Mouse (Mus musculus) small intestine, adult 2 months (tissue): ENCODE measurements around the gene Cant1. TPM values are rescaled to one million over a fixed set of nuclear protein-coding genes. Genes with fewer than 3 reads are reported as not detected.

Source experiments
- H3K27ac ChIP-seq: fragments of 200-500 bp; 2 replicates; pipeline ENCODE4 v1.5.1; 2012; ENCODE audit warnings: low read depth, low read length, control low read depth, inconsistent platforms; ENCODE audit not compliant: insufficient read depth
- H3K27me3 ChIP-seq: fragments of 200-500 bp; 2 replicates; pipeline ENCODE4 v1.6.1; 2012; ENCODE audit warnings: mild to moderate bottlenecking, moderate library complexity, low read length, inconsistent platforms; ENCODE audit not compliant: control insufficient read depth, insufficient read depth
- H3K36me3 ChIP-seq: fragments of 200-500 bp; 2 replicates; pipeline ENCODE4 v1.6.1; 2012; ENCODE audit warnings: mild to moderate bottlenecking, low read length, control low read depth, inconsistent platforms; ENCODE audit not compliant: control insufficient read depth, insufficient read depth
- H3K4me1 ChIP-seq: fragments of 200-500 bp; 2 replicates; pipeline ENCODE4 v1.6.1; 2012; ENCODE audit warnings: low read length, inconsistent platforms, mixed read lengths; ENCODE audit not compliant: control insufficient read depth, insufficient read depth, insufficient read length
- H3K4me3 ChIP-seq: fragments of 200-500 bp; 2 replicates; pipeline ENCODE4 v1.5.1; 2012; ENCODE audit warnings: low read depth, mild to moderate bottlenecking, control low read depth, inconsistent platforms, low read length, moderate library complexity
- CTCF ChIP-seq: fragments of 200-500 bp; IDR thresholded peaks from 2 replicates; pipeline ENCODE4 v1.5.1; 2012; ENCODE audit warnings: low read depth, mild to moderate bottlenecking, control low read depth, inconsistent platforms, low read length, moderate library complexity, mixed read lengths; ENCODE audit not compliant: insufficient replicate concordance, insufficient read length; ENCODE audit errors: extremely low read depth
- POLR2A ChIP-seq: fragments of 200-500 bp; IDR thresholded peaks from 2 replicates; pipeline ENCODE4 v1.6.1; 2012; ENCODE audit warnings: low read depth, mild to moderate bottlenecking, control low read depth, inconsistent platforms, low read length, moderate library complexity
- WGBS: fragments of 180-500 bp; shearing (Covaris S2); methylation state at CpG from one replicate; pipeline ENCODE4 v1.1.7; 2018; 5-methylcytosine and 5-hydroxymethylcytosine counted together
- polyA plus RNA-seq: library from polyadenylated mRNA; depleted of rRNA; stranded (reverse); fragments of >200 nt; gene quantifications from 2 replicates; pipeline ENCODE4 v1.2.3, GENCODE M21; 2012; rRNA removed

The Cant1 gene
- 73.6 and 158 TPM in 2 replicates for polyA plus RNA-seq

- peaks cover 2% of the 10 kb centered on the region; the same call in 1 of the 2 replicates for H3K36me3 ChIP-seq
- TF ChIP-seq CTCF, result no peak
- peak; percentile 94 for TF ChIP-seq POLR2A
- no peaks in the 10 kb centered on the region for H3K27me3 ChIP-seq
- H3K4me1 ChIP-seq, result peaks cover 29% of the 10 kb centered on the region
- peak within 1 kb of the TSS; percentile 80 for H3K4me3 ChIP-seq
- H3K27ac ChIP-seq, result peak within 1 kb of the TSS; percentile 94
- WGBS, result under 1% methylated on average over 50 of the region's 50 CpGs
These were observed at the start of gene Cant1 for GRCm38 (mm10) chr11:118418834-118419504. TSS of gene Cant1 (minus strand) at chr11:118419086.

DNA sequence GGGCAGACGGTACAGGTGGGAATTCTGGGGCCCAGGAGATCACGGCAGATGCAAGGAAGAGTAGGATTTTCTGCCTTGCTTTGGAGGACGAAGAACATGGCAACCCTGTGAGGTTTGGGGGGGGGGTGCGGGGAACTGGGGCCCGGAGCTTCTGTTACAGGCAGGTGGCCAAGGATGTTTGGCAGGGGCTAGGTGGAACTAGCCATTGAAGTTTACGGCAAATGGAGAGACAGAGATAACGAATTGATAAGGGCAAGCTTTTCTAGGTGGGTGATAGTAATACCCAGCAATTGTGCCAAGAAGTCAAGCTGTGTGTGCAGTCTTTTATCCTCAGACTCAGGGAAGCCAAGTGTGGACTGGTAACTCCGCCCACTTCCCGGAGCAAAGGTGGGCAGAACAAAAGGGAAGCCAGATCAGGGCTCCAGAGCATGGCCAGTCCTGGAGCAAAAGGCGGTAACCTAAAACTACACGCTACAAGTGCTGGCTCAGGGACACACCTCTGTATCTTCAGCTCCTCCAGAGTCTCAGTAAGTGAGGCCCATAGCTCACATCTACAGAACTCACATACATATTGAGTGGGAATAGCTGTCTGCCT, 48.7 kb upstream of the Cant1 start:
- Histone ChIP-seq H3K4me1 (peaks cover 24% of the 10 kb centered on the region), H3K27ac (peak overlapping the region; percentile 72)

GRCm38 (mm10) chr11:118460280-118460679, 41.4 kb upstream of the Cant1 start:
- Histone ChIP-seq H3K4me1 (peaks cover 10% of the 10 kb centered on the region; the same call in 1 of the 2 replicates), H3K4me3 (no peak overlapping the region), H3K27ac (no peak overlapping the region), H3K27me3 (no peaks in the 10 kb centered on the region), H3K36me3 (no peaks in the 10 kb centered on the region)
- 80% methylated on average over 6 of the region's 6 CpGs for WGBS
- TF ChIP-seq CTCF, result peak; percentile 78; the same call in 1 of the 2 replicates
- no peak for TF ChIP-seq POLR2A

More for the DNA sequence above, 48.7 kb upstream of the Cant1 start:
- WGBS, result 22% methylated on average over 11 of the region's 11 CpGs
- TF ChIP-seq CTCF, result no peak
- no peaks in the 10 kb centered on the region for H3K27me3 ChIP-seq
- no peak overlapping the region for H3K4me3 ChIP-seq
- no peaks in the 10 kb centered on the region for H3K36me3 ChIP-seq

DNA sequence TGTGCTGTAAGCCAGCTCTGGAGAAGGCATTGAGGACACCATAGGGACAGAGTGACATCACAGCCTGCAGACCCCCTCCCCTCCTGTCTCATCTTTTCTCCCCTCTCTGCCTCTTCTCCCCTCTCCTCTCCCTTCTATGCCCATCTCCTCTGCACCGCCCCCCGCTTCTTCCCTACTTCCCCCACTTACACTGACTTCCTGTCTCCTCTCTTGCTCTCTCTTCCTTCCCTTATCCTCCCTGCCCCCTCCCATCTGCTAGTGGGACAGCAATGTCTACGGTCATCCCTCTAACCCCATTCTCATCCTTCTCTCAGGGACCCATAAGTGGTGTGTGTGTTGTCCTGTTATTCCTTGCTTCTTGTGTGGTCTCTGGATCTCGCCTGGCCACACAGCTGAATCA, 40.6 kb upstream of the Cant1 start:
- peak overlapping the region; percentile 32 for H3K27ac ChIP-seq

GRCm38 (mm10) chr11:118459051-118459450, 40.2 kb upstream of the Cant1 start:
- 23% methylated on average over 8 of the region's 8 CpGs for WGBS
- TF ChIP-seq POLR2A (no peak), CTCF (no peak)
- Histone ChIP-seq H3K4me3 (no peak overlapping the region), H3K27ac (peak overlapping the region; percentile 32), H3K36me3 (no peaks in the 10 kb centered on the region), H3K27me3 (no peaks in the 10 kb centered on the region), H3K4me1 (peaks cover 10% of the 10 kb centered on the region; the same call in 1 of the 2 replicates)

More for the DNA sequence above, 40.6 kb upstream of the Cant1 start:
- no peaks in the 10 kb centered on the region for H3K27me3 ChIP-seq
- no peaks in the 10 kb centered on the region for H3K36me3 ChIP-seq
- WGBS, result 80% methylated on average over 4 of the region's 4 CpGs
- TF ChIP-seq POLR2A (no peak), CTCF (no peak)
- H3K4me3 ChIP-seq, result no peak overlapping the region
- H3K4me1 ChIP-seq, result peaks cover 10% of the 10 kb centered on the region; the same call in 1 of the 2 replicates

GRCm38 (mm10) chr11:118456937-118457336, 38.1 kb upstream of the Cant1 start:
- TF ChIP-seq CTCF (no peak), POLR2A (no peak)
- no peaks in the 10 kb centered on the region for H3K27me3 ChIP-seq
- H3K36me3 ChIP-seq, result no peaks in the 10 kb centered on the region
- no peak overlapping the region for H3K27ac ChIP-seq
- peaks cover 10% of the 10 kb centered on the region; the same call in 1 of the 2 replicates for H3K4me1 ChIP-seq
- no peak overlapping the region for H3K4me3 ChIP-seq
- WGBS, result 84% methylated on average over 11 of the region's 11 CpGs

DNA sequence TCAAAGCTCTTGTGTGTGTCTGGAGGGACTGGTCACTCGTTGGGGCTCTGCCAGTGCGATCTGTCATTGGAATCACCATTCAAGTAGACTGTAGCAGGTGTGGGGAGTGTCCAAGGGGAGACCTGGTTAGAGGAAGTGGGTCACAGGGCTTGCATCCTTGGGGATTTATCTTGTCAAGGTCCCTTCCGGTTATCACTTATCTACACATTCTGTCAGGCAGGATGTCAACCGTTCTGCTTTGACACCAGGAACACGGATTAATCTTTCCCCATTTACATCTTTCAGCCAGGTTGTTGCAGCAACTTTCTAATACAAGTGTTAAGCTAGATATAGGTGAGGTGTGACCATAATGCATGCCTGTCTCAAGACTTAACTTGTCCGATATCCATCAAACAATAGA, 36.9 kb upstream of the Cant1 start:
- H3K36me3 ChIP-seq, result no peaks in the 10 kb centered on the region
- peaks cover 11% of the 10 kb centered on the region for H3K4me1 ChIP-seq
- WGBS, result 81% methylated on average over 6 of the region's 6 CpGs
- H3K27me3 ChIP-seq, result no peaks in the 10 kb centered on the region
- no peak for TF ChIP-seq POLR2A
- TF ChIP-seq CTCF, result no peak
- no peak overlapping the region for H3K4me3 ChIP-seq
- H3K27ac ChIP-seq, result no peak overlapping the region
